Mouse (Mus musculus) cerebellum, postnatal 10 days (tissue): ENCODE data around the gene Snx14.

ENCODE experiments used
- DNase-seq, 2 experiments: peaks; one replicate each; pipeline ENCODE4 v3.0.0; 2021; ENCODE audit warnings: mixed read lengths in 2 of 2

Gene Snx14

DNA sequence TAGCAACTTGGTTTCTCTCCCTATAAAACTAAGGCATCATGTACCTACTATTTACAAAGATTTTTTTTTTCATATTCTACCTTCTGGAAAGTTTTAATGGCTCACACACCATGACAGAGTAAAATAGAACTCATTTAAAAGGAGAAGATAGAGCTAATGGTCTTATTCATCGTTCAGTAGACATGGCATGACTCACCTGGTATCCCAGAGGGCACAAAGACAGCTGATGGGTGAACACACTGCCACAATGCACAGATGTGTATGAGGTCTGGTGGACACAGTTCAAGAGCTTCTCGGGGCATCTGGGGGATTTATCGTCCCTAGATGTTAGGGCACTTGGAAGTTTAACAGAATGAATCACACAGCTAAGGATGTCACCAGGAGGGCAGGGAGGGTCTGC is 97.9 kb downstream of the Snx14 start:
- DNase-seq, result no peak

DNA sequence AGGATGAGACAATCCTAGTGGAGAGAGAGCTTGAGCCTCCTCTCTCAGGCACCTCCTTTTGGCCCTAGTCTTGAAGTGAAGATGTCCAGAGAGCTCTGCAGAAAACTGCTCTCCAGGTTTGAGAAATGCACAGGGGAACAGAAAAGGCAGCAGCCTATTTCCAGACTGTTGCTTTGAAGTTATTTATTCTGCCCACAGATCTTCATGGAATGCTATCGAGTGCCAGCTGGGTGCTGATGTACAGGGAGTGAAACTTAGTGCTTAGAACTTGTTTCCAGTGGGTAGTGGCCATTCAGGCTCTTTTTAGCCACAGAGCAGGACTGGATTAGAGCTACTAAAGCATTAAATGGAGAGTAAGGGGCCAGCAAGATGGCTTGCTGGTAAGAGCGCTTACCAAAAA is 102.9 kb downstream of the Snx14 start:
- no peak for DNase-seq

DNA sequence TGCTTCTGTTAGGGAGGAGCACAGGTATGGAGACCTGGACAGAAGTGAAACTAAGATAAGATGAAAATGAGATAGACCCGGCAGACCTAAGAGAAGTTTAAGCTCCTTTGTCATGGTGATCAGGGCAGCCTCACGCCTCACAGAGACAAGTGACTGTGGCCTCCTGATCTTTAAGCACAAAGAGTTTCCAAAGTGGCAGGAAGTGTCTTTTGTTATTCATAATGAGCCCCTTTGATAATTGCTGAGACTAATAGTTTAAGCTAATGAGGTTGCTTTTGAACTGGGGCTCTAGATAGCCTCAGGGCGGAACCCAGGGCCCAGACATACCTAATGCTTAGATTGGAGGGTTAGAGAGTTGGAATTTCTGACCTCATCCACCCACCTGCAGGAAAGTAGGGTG is 106.3 kb downstream of the Snx14 start:
- no peak for DNase-seq

DNA sequence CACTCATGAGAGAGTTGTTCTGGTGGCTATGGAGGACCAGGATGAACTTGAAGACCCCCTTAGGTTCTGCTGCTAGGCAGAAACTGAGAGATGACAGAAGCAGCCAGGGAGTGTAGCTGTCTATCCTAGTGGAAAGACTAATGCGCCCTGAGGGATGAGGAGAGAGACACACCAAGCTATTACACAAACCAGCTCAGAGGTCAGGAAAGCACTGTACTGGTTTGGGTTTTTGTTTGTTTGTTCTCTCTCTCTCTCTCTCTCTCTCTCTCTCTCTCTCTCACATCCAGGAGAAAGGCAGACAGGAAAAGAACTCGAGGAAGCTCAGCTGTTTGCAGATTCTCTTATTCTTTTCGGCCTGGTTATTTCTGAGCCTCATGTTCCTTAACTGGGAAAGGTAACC is 108.4 kb downstream of the Snx14 start:
- no peak for DNase-seq

DNA sequence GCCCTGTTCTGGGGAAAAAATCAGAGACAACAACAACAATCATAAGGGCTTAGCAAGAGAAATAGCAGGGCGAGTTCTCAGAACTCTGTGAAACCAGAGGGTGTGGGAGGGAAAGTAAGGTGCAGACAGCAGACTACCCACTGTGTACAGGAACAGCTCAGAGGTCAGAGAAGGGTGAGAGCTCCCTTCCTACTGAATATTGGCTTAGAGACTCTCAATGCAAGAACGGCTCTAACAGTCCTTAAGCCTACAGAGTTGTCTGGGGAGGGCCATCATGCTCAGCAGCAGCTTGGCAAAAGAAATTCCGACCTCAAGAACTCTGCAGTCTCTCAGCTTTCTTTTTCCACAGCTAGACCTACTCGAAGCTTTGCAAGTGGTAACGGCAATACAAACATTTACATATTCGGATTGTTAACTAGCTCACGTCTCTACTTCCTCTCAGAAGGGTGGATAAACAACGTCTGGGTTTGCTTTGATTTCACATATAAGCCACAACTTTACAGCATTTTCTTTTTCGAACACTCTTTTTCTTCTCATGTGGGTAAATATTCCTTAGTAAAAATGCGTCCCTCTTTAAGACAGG is 109.5 kb downstream of the Snx14 start:
- no peak for DNase-seq

DNA sequence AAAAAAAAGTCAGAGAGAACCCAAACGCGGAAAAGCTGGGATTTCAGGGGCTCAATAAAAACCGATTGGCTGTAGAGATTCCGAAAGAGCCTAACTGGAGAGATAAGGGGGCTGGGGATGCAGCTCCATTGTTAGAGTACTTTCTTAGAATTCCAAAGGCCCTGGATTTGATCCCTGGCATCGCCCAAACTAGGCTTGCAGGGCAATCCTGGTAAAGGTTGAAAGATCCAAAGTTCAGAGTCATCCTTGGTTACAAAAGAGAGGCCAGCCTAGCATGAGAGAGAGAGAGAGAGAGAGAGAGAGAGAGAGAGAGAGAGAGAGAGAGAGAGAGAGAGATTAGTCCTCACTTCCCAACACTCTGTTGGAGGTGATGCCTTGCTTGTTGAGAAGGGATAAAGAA is 110.1 kb downstream of the Snx14 start:
- DNase-seq, result no peak

DNA sequence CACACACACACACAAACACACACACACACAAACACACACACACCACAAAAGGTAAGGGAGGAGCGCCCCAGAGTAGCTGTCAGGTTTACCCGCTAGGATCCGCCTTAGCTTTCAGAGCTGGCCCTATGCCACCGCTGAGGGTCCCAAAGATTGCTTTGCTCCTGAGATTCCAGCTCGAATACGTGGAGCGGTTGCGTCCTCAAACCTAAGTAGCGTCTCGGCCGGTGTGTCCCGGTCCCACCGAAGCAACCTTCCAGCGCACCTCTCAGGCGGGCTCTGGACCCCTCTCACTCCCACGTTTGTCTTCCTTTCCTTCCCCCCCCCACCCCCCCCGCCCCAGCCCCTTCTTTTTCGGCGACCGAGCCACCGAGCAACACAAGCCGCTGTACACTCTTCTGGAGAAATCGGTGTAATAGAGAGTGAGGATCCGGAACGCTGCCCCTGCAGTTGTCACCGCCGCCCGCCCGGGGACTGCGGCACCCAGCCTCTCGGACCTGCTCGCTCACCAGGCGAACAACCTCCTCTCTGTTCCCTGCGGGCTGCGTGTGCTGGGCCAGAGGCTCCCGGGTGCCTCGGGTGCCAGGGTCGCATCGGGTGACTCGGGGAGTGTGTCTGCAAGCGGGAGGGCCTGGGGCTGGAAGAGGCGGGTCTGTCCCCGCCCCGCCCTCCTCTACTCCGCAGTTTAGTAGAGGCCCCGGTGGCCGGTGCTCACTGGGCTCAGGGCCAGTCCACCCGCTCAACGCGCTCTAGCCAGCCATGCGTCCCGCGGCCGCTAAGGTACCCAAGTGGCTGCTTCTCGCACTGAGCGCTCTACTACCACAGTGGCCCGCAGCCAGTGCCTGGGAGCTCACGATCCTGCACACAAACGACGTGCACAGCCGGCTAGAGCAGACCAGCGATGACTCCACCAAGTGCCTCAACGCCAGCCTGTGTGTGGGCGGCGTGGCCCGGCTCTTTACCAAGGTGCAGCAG is 111.5 kb downstream of the Snx14 start, which contains the start of gene Nt5e:
Nt5e (plus strand) TSS at position 268 of the 972 bp plus-strand sequence.
- peak; percentile 88 to 90 for DNase-seq
